Mouse (Mus musculus) layer of hippocampus, adult 18-20 months (tissue): ENCODE results near the gene Rhobtb1. TPM values are rescaled to one million over a fixed set of nuclear protein-coding genes. Genes with fewer than 3 reads are reported as not detected.

Experiments used
- total RNA-seq, 2 experiments: library from RNA; stranded (reverse); gene quantifications; 2 replicates each; pipeline ENCODE4 v1.2.3; 2021

The Rhobtb1 gene
- total RNA-seq, 2 experiments from 2014 or later, result 3.5 to 5.1 TPM

Other genes with a start within 250 kb of the Rhobtb1 start
- 1 to 10 TPM; 1.3 to 1.5 TPM for gene A930033H14Rik, start 61.7 kb downstream of the Rhobtb1 start, total RNA-seq
- under 1 TPM in 1 of 2 experiments, not detected in 1; 0.25 TPM for gene Cdk1, start 201.5 kb downstream of the Rhobtb1 start, total RNA-seq
- gene Ank3, start 247.3 kb downstream of the Rhobtb1 start, total RNA-seq, result 100 to 1,000 TPM; 414 to 427 TPM